Mouse (Mus musculus): ENCODE measurements around the gene Lmtk2.

- TF ChIP-seq CTCF (IDR thresholded peaks at IDR 0.05; ENCODE audit: low read depth, low read length) (no peak), POLR2A (IDR thresholded peaks at IDR 0.05; ENCODE audit: extremely low read depth, insufficient read depth, low read length) (no peak)
These were observed 19.1 kb downstream of the Lmtk2 start for GRCm38 (mm10) chr5:144119286-144119685.
